In the genomic region with DNA sequence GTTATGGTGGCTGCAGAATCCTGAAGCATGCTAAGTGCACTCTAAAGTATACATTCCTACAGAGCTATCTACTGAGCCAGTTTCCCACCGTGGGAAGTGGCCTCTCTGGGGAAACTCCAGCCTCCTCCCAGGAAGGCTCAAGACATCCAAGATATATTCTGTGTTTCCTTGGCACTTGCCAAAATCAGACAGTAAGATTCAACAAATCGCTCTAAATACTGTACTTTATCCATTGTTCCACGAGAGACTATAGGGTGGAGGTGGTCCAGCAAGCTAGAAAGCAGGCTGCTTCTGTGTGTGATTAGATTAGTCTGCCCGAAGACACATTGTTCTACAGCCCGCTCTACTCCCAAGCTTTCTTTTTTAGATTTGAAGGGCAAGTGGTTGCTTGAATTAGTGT, we compare ENCODE assay signal across 14 mouse cellular contexts.
DNase-seq lines count a peak whose midpoint lies in the region; ATAC-seq lines count a peak whose summit lies in the region.
"Had no signal": no experiment of that assay in that cellular context is flagged by ENCODE, and none has a peak within 500 bp of the region (broad histone marks: within the 10 kb centered on the region; RNA-seq: fewer than 3 reads in every experiment).

No protein-coding gene starts in this region.

- ATAC-seq in forebrain, embryonic 15.5 days (replicated peaks) = no peak
- no peak for ATAC-seq in forebrain, embryonic 14.5 days
- no peak for ATAC-seq in embryonic facial prominence, embryonic 14.5 days (ENCODE audit: low read depth)
- peak; percentile 71 for ATAC-seq in lung, embryonic 16.5 days (ENCODE audit: low read depth)
- ATAC-seq: midbrain, embryonic 15.5 days had no signal

- H3K4me2 ChIP-seq in forebrain, embryonic 15.5 days (replicated peaks) = no peak overlapping the region
- H3K4me2 ChIP-seq in forebrain, embryonic 14.5 days (ENCODE audit: low read length) = no peak overlapping the region
- H3K4me2 ChIP-seq in embryonic facial prominence, embryonic 14.5 days (ENCODE audit: low read depth, low read length) = no peak overlapping the region
- no peak overlapping the region for H3K4me2 ChIP-seq in lung, embryonic 16.5 days (ENCODE audit: low read depth, low read length)
- H3K4me2 ChIP-seq: midbrain, embryonic 15.5 days had no signal

- H3K27me3 ChIP-seq in forebrain, embryonic 15.5 days = no peaks in the 10 kb centered on the region
- no peaks in the 10 kb centered on the region for H3K27me3 ChIP-seq in forebrain, embryonic 14.5 days (replicated peaks; ENCODE audit: control insufficient read depth, insufficient read depth, low read length)
- H3K27me3 ChIP-seq in embryonic facial prominence, embryonic 14.5 days (replicated peaks; ENCODE audit: control insufficient read depth, insufficient read depth, low read length) = no peaks in the 10 kb centered on the region
- no peaks in the 10 kb centered on the region for H3K27me3 ChIP-seq in lung, embryonic 16.5 days (ENCODE audit: control insufficient read depth, insufficient read depth, low read depth, low read length)
- H3K27me3 ChIP-seq: midbrain, embryonic 15.5 days had no signal

- H3K9ac ChIP-seq in forebrain, embryonic 15.5 days (replicated peaks) = no peak overlapping the region
- no peak overlapping the region for H3K9ac ChIP-seq in forebrain, embryonic 14.5 days (ENCODE audit: low read length)
- no peak overlapping the region for H3K9ac ChIP-seq in embryonic facial prominence, embryonic 14.5 days (ENCODE audit: low read depth, low read length)
- no peak overlapping the region for H3K9ac ChIP-seq in lung, embryonic 16.5 days (ENCODE audit: low read length)
- H3K9ac ChIP-seq: midbrain, embryonic 15.5 days had no signal

- H3K9me3 ChIP-seq in forebrain, embryonic 15.5 days = no peaks in the 10 kb centered on the region
- H3K9me3 ChIP-seq in forebrain, embryonic 14.5 days (replicated peaks; ENCODE audit: control insufficient read depth, low read length) = no peaks in the 10 kb centered on the region
- H3K9me3 ChIP-seq in embryonic facial prominence, embryonic 14.5 days (ENCODE audit: control insufficient read depth, low read length) = no peaks in the 10 kb centered on the region
- no peaks in the 10 kb centered on the region for H3K9me3 ChIP-seq in lung, embryonic 16.5 days (ENCODE audit: control insufficient read depth, low read length)
- H3K9me3 ChIP-seq: midbrain, embryonic 15.5 days had no signal

- H3K4me3 ChIP-seq in forebrain, embryonic 15.5 days = no peak overlapping the region
- no peak overlapping the region for H3K4me3 ChIP-seq in forebrain, embryonic 14.5 days (ENCODE audit: low read depth, low read length)
- no peak overlapping the region for H3K4me3 ChIP-seq in embryonic facial prominence, embryonic 14.5 days (ENCODE audit: low read depth, low read length)
- no peak overlapping the region for H3K4me3 ChIP-seq in lung, embryonic 16.5 days (ENCODE audit: low read length)
- H3K4me3 ChIP-seq: erythroblast, embryonic 14.5 days; midbrain, embryonic 15.5 days had no signal

- peaks cover 18% of the 10 kb centered on the region for H3K4me1 ChIP-seq in forebrain, embryonic 15.5 days
- H3K4me1 ChIP-seq in forebrain, embryonic 14.5 days (ENCODE audit: control insufficient read depth, insufficient read depth, low read length) = peaks cover 4% of the 10 kb centered on the region; the same call in 1 of the 2 replicates
- H3K4me1 ChIP-seq in embryonic facial prominence, embryonic 14.5 days (ENCODE audit: control insufficient read depth, insufficient read depth, low read length) = peaks cover 14% of the 10 kb centered on the region
- peaks cover 16% of the 10 kb centered on the region; the same call in 1 of the 2 replicates for H3K4me1 ChIP-seq in lung, embryonic 16.5 days (replicated peaks; ENCODE audit: control insufficient read depth, insufficient read depth, low read length)

- no peak for DNase-seq in forebrain, embryonic 14.5 days (ENCODE audit: low spot score)
- DNase-seq in kidney, adult 9 months = peak; percentile 14
- no peak for DNase-seq in kidney, adult 8-10 months
- no peak for DNase-seq in embryonic facial prominence, embryonic 14.5 days (ENCODE audit: low spot score)
- DNase-seq in frontal cortex, adult 2 months (ENCODE audit: extremely low spot score in 1 of 2, low spot score in 1 of 2) = no peak
- no peak for DNase-seq in embryo, embryonic 11 days
- DNase-seq: adrenal gland, postnatal 10 days; gastrocnemius, postnatal 25 days; right cerebral cortex, postnatal 14 days; thymus, postnatal 25 days had no signal

- H3K27ac ChIP-seq in forebrain, embryonic 15.5 days (replicated peaks) = 0 out of 2 replicates have a peak overlapping the region, but pooled peaks have one; percentile 2
- no peak overlapping the region for H3K27ac ChIP-seq in forebrain, embryonic 14.5 days (ENCODE audit: low read depth, low read length)
- peak overlapping the region; percentile 46; the same call in 1 of the 2 replicates for H3K27ac ChIP-seq in embryonic facial prominence, embryonic 14.5 days (replicated peaks; ENCODE audit: low read depth, low read length)
- H3K27ac ChIP-seq in lung, embryonic 16.5 days (ENCODE audit: low read length) = peak overlapping the region; percentile 79
- H3K27ac ChIP-seq: midbrain, embryonic 15.5 days had no signal

- 77% methylated on average over 5 of the region's 5 CpGs for WGBS in forebrain, embryonic 15.5 days
- 81% methylated on average over 5 of the region's 5 CpGs for WGBS in forebrain, embryonic 14.5 days
- WGBS in embryonic facial prominence, embryonic 14.5 days = 49% methylated on average over 5 of the region's 5 CpGs
- 31% methylated on average over 5 of the region's 5 CpGs for WGBS in lung, embryonic 16.5 days

- H3K36me3 ChIP-seq in forebrain, embryonic 15.5 days = no peaks in the 10 kb centered on the region
- H3K36me3 ChIP-seq in forebrain, embryonic 14.5 days (ENCODE audit: control insufficient read depth, insufficient read depth, low read length) = no peaks in the 10 kb centered on the region; the same call in 1 of the 2 replicates
- H3K36me3 ChIP-seq in embryonic facial prominence, embryonic 14.5 days (ENCODE audit: control insufficient read depth, insufficient read depth, low read length) = no peaks in the 10 kb centered on the region
- no peaks in the 10 kb centered on the region for H3K36me3 ChIP-seq in lung, embryonic 16.5 days (ENCODE audit: control insufficient read depth, insufficient read depth, low read length)
- H3K36me3 ChIP-seq: midbrain, embryonic 15.5 days had no signal
